Mouse (Mus musculus) neural tube, embryonic 12.5 days (tissue): ENCODE measurements around the gene Usp53. TPM values are rescaled to one million over a fixed set of nuclear protein-coding genes. Genes with fewer than 3 reads are reported as not detected.
A peak's percentile ranks its signal among the peaks of the same experiment; 100 is the strongest.
"Not testable (repeated sequence)": the region's sequence is repeated elsewhere in the genome, so short reads cannot be mapped to it uniquely, and the experiment has no call there.

Source experiments
- ATAC-seq: fragments of 200-750 bp; cut with Nextera tagmentation; 2 replicates; pipeline ENCODE4 v1.8.0; 2017; ENCODE audit warnings: low read depth, mild to moderate bottlenecking, moderate TSS enrichment, moderate library complexity; ENCODE audit not compliant: low FRiP score
- H3K27ac ChIP-seq: fragments of 300-500 bp; sonication (generic); 2 replicates; pipeline ENCODE4 v1.5.1; 2016
- H3K27me3 ChIP-seq: fragments of 300-500 bp; sonication (generic); replicated peaks from 2 replicates; pipeline ENCODE4 v1.6.1; 2016; ENCODE audit warnings: mild to moderate bottlenecking
- H3K36me3 ChIP-seq: fragments of 300-500 bp; sonication (generic); 2 replicates; pipeline ENCODE4 v1.6.1; 2016; ENCODE audit warnings: mild to moderate bottlenecking
- H3K4me1 ChIP-seq: fragments of 300-500 bp; sonication (generic); 2 replicates; pipeline ENCODE4 v1.6.1; 2016
- H3K4me2 ChIP-seq: fragments of 300-500 bp; sonication (generic); replicated peaks from 2 replicates; pipeline ENCODE4 v1.6.1; 2016; ENCODE audit warnings: mild to moderate bottlenecking
- H3K4me3 ChIP-seq: fragments of 300-500 bp; sonication (generic); 2 replicates; pipeline ENCODE4 v1.5.1; 2016
- H3K9ac ChIP-seq: fragments of 300-500 bp; sonication (generic); 2 replicates; pipeline ENCODE4 v1.6.1; 2016; ENCODE audit warnings: mild to moderate bottlenecking
- H3K9me3 ChIP-seq: fragments of 300-500 bp; sonication (generic); 2 replicates; pipeline ENCODE4 v1.6.1; 2016; ENCODE audit warnings: mild to moderate bottlenecking
- WGBS: fragments of 180-500 bp; shearing (Covaris S2); methylation state at CpG from one replicate; pipeline ENCODE4 v1.1.7; 2016; 5-methylcytosine and 5-hydroxymethylcytosine counted together
- polyA plus RNA-seq: library from polyadenylated mRNA; unstranded; fragments of >200 nt; fragmentation: Nextera tagmentation; extraction: Ambion mirVana; gene quantifications from 2 replicates; pipeline ENCODE4 v1.2.1, GENCODE M21; 2016

The Usp53 gene
- polyA plus RNA-seq, 1 experiment from 2014 or later = 5.7 TPM

GRCm38 (mm10) chr3:122937176-122937575 is 47.1 kb downstream of the Usp53 start:
- not testable (repeated sequence) for H3K27me3 ChIP-seq, ATAC-seq, H3K4me3 ChIP-seq, H3K9ac ChIP-seq, H3K4me2 ChIP-seq, H3K36me3 ChIP-seq, H3K27ac ChIP-seq, H3K9me3 ChIP-seq, H3K4me1 ChIP-seq
- WGBS = 84% methylated on average over 13 of the region's 13 CpGs

DNA sequence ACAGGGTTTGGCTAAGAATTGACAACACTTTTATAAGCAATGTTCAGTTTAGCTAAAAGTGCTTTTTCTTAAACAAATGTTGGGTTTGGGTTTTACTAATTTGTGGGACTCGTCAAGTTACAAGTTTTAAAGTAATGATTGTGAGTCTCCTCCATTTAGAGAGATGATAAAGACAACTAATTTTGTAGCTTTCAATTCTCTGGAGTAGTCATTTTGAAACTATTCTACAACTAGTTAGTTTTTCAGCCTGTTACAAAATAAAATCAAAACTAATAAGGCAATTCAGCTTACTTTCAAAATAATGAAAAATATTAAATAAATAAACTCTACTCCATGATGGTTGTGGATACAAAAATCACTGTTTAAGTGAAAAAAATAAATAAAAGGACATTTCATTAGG is 51.8 kb downstream of the Usp53 start:
- 91% methylated on average over 1 of the region's 1 CpGs for WGBS
- Histone ChIP-seq H3K36me3 (no peaks in the 10 kb centered on the region), H3K4me1 (no peaks in the 10 kb centered on the region), H3K27ac (no peak overlapping the region), H3K9me3 (no peaks in the 10 kb centered on the region), H3K4me3 (no peak overlapping the region), H3K27me3 (no peaks in the 10 kb centered on the region), H3K9ac (no peak overlapping the region), H3K4me2 (no peak overlapping the region)
- ATAC-seq = no peak

DNA sequence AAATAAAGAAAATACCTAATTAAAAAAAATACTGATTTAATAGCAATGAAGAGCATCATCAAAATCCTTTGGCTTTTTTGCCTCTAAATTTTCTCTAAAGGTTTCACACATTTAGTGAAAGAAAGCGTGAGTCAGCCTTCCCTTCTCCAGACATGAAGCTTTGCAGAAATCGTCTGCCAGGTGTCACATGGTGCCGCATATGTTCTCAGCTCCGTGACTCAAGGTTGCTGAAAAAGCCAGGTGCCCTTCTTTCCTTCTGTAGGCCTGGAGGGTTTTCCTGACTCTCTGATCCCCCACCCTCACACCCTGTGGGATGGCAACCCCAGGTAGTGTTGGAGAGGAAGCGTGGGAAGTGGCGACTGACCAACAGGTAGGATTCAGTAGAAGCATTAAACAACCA is 54.6 kb downstream of the Usp53 start:
- no peak overlapping the region for H3K9ac ChIP-seq
- no peak overlapping the region for H3K4me2 ChIP-seq
- no peak for ATAC-seq
- H3K9me3 ChIP-seq = no peaks in the 10 kb centered on the region
- no peak overlapping the region for H3K27ac ChIP-seq
- H3K27me3 ChIP-seq = no peaks in the 10 kb centered on the region
- WGBS = 93% methylated on average over 6 of the region's 6 CpGs
- 0 out of 2 replicates have a peak, but pooled peaks cover 5% of the 10 kb centered on the region for H3K4me1 ChIP-seq
- H3K36me3 ChIP-seq = peaks cover 4% of the 10 kb centered on the region; the same call in 1 of the 2 replicates
- H3K4me3 ChIP-seq = no peak overlapping the region

DNA sequence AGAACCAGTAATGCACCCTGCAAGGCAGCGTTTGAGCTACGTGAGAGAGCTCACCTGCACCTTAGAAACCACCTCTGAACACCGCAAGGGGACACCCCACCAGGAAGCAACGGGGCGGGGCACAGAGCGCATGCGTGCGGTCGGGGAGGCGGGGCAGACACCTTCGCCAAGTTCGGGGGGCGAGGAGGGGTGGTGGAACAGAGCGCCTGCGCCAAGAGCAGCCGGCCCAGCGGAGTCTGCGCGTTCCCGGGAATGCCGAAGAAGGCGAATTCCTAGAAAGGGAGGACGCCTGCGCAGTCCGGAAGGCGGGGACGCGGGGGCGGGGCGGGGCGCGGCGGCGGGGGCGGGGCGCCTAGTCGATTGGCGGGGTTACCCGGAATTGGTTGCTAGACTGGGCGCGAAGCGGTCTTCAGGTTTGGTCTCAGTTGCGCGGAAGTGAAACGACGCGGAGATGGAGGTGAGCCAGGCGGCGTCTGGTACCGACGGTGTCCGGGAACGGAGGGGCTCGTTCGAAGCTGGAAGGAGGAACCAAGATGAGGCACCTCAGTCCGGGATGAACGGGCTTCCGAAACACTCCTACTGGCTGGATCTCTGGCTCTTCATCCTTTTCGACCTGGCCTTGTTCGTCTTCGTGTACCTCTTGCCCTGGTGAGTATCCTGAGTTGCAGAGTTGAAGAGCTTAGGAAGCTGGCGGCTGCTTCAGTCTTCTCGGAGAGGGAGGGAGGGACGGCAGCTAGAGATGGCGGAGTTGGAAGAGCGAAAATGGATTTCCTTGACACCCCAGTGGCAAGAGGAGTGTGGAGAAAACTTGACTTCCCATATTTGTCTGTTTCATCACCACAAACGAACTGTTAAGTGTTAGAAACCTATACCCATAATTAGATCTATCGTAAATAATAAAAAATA is 60.0 kb downstream of the Usp53 start, which contains the start of gene 1810037I17Rik:
1810037I17Rik (plus strand) TSS at position 195 of the 906 bp plus-strand sequence.
- peaks cover 4% of the 10 kb centered on the region; the same call in 1 of the 2 replicates for H3K36me3 ChIP-seq
- peak within 1 kb of the TSS; percentile 54 for H3K4me2 ChIP-seq
- no peaks in the 10 kb centered on the region for H3K9me3 ChIP-seq
- H3K9ac ChIP-seq = peak within 1 kb of the TSS; percentile 56
- H3K27me3 ChIP-seq = no peaks in the 10 kb centered on the region
- ATAC-seq = peak; percentile 99
- 0 out of 2 replicates have a peak, but pooled peaks cover 5% of the 10 kb centered on the region for H3K4me1 ChIP-seq
- 0 out of 2 replicates have a peak within 1 kb of the TSS, but pooled peaks have one; percentile 10 for H3K27ac ChIP-seq
- WGBS = under 1% methylated on average over 68 of the region's 68 CpGs
- H3K4me3 ChIP-seq = peak within 1 kb of the TSS; percentile 54

GRCm38 (mm10) chr3:122923147-122923546 is 61.2 kb downstream of the Usp53 start:
- Histone ChIP-seq H3K27me3 (no peaks in the 10 kb centered on the region), H3K4me2 (peak overlapping the region; percentile 54), H3K9ac (no peak overlapping the region), H3K27ac (no peak overlapping the region), H3K36me3 (peaks cover 4% of the 10 kb centered on the region; the same call in 1 of the 2 replicates), H3K4me3 (no peak overlapping the region), H3K9me3 (no peaks in the 10 kb centered on the region), H3K4me1 (0 out of 2 replicates have a peak, but pooled peaks cover 5% of the 10 kb centered on the region)
- WGBS = 77% methylated on average over 7 of the region's 7 CpGs
- no peak for ATAC-seq

DNA sequence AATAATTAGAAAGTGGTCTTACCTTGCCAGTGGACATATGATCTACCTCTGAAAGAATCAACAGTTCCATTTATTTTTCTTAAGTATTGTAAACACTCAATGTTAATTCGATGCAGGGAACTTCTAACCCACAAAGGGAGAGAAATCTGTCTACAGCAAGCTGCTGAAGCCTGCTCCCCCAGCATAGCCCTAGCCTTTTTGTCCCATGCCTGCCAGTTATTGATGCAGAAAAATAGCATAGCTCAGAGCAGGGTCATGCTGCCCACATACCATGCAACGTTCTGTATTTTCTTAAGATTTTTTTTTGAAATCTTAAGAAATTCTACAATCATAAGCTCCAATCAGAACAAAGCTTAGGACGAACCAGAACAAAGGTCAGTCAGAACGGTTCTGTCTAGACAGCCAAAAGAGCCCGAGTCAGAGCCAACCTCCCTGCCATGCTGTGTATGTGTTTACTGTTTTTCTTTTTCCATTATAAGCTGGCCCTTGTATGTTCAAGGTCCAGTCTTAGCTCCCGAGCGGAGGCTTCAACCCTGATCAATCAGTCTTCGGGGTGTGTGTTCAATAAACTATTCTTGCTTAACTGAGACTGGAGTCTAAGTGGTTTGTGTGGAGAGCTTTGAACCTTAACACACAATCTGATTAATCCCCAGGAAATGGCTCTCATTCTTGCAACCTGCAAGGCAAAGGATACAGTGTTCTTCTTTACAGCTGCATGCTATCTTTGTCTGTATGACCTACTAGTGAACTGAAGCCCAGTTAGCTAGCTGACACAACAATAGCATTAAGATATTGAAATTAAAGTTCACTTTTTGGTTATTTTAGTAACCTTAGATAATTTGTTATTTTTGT is 62.4 kb downstream of the Usp53 start:
- Histone ChIP-seq H3K4me1 (0 out of 2 replicates have a peak, but pooled peaks cover 5% of the 10 kb centered on the region), H3K36me3 (no peaks in the 10 kb centered on the region), H3K27me3 (no peaks in the 10 kb centered on the region), H3K4me3 (no peak overlapping the region), H3K9me3 (no peaks in the 10 kb centered on the region), H3K9ac (no peak overlapping the region), H3K27ac (no peak overlapping the region), H3K4me2 (no peak overlapping the region)
- whole genome bisulfite sequencing = 91% methylated on average over 8 of the region's 8 CpGs
- no peak for ATAC-seq

DNA sequence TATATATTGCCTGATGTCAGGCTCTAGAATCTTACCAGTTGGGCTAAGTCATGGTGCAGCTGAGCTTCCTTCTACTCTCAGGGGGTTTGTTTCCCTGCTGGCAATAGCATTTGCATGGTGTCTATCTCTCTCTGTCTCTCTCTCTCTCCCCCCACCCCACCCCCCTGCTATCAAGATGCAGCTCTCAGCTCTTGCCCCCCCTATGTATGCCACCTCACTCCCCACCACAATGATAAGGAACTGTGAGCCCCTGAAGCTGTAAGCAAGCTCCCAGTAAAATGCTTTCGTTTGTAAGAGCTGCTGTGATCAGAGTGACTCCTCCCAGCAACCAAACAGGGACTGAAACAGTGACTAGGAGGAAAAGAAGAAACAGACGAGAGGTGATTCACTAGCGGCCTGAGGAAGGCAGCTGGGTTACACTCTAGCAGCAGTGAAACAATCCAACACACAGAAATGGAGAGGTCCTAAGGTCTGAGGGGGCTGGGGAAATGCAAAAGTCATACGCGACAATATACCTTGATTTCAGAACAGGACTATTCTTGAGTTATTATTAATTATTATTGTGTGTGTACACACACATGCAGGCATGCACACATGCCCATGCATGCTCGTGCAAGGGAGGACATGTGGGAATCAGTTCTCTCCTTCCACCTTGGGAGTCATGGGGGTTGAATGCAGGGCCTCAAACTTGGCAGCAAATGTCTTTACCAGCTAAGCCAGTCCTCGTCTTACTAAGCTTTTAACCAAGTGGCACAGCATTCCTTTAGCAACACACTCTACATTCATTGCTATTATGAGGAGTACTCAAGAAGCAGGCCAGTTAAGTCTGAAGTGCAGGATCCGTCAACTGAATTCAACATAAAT is 63.5 kb downstream of the Usp53 start:
- 69% methylated on average over 8 of the region's 8 CpGs for WGBS
- no peaks in the 10 kb centered on the region for H3K4me1 ChIP-seq

DNA sequence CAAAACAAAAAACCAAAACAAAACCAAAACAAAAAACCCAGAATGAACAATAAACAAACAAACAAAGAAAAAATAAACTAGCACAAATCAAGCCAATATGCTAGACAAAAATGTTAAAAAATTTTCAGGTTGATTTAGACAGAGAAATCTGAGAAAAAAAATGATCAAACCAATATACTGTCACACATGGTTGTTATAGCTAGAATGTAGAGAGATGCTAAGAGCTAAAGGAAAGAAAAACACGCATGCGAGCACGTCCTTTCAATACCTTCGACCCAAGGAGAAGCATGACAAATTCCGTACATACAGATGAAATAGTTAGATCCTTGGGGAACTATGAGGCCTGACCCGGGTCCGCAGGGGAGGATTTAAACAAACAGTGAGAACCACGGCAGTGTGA is 65.0 kb downstream of the Usp53 start, which contains the start of gene Gm10959:
Gm10959 (minus strand) TSS at position 101 of the 400 bp plus-strand sequence.
- Histone ChIP-seq H3K4me3 (no peak within 1 kb of the TSS), H3K9me3 (no peaks in the 10 kb centered on the region), H3K36me3 (no peaks in the 10 kb centered on the region), H3K27me3 (no peaks in the 10 kb centered on the region), H3K27ac (no peak within 1 kb of the TSS), H3K4me2 (no peak within 1 kb of the TSS), H3K4me1 (no peaks in the 10 kb centered on the region), H3K9ac (no peak within 1 kb of the TSS)
- no peak for ATAC-seq
- WGBS = 77% methylated on average over 8 of the region's 8 CpGs

More for the DNA sequence above, 63.5 kb downstream of the Usp53 start:
- Histone ChIP-seq H3K27me3 (no peaks in the 10 kb centered on the region), H3K9me3 (no peaks in the 10 kb centered on the region), H3K9ac (no peak overlapping the region), H3K36me3 (no peaks in the 10 kb centered on the region), H3K4me2 (no peak overlapping the region), H3K4me3 (no peak overlapping the region), H3K27ac (no peak overlapping the region)
- ATAC-seq = no peak

DNA sequence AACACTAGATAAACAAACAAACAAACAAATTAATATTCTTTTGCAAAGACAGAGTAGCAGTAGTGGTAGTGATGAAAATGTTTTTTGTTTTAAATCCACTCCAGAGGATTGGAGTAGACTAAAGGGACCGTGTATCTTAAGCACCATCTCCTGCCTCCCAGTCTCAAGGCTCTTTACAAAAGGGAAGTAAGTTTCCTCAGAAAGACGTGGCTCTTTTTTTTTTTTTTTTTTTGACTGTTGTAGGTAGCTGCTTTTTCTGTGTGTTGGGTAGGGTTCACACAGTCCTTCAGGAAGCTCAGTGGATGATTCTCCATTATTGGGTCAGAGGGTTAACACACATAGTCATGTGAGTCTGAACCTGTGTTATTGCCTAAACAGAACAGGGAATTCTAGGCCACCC is 65.6 kb downstream of the Usp53 start:
- ATAC-seq = no peak
- Histone ChIP-seq H3K9ac (no peak overlapping the region), H3K27ac (no peak overlapping the region), H3K9me3 (no peaks in the 10 kb centered on the region), H3K4me2 (no peak overlapping the region), H3K4me3 (no peak overlapping the region), H3K4me1 (no peaks in the 10 kb centered on the region), H3K36me3 (no peaks in the 10 kb centered on the region), H3K27me3 (no peaks in the 10 kb centered on the region)
- 71% methylated on average over 2 of the region's 2 CpGs for WGBS

DNA sequence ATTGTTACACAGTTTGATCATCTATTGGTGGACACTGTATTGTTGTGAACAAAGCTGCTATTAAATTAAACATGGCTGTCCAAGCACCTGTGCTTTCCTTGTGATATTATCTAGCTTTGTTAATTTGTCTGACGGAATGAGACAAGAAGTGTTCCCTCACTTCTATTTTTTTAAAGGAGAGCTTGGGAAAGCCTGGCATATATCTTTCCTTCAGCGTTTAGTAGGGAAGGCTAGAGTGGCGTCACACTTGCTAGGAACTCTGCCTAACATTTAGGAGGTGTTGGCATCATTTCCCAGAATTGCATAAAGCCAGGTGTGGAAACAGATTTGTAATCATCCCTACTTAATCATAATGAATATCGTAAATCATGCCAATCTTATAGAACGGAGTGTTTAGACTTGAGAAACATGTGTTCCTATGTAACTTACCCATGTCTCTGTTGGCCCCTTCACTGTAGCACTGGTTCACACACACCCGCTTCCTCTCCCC is 68.1 kb downstream of the Usp53 start:
- no peaks in the 10 kb centered on the region for H3K36me3 ChIP-seq
- H3K9ac ChIP-seq = no peak overlapping the region
- H3K9me3 ChIP-seq = no peaks in the 10 kb centered on the region
- no peak overlapping the region for H3K4me2 ChIP-seq
- 88% methylated on average over 6 of the region's 6 CpGs for WGBS
- H3K27me3 ChIP-seq = no peaks in the 10 kb centered on the region
- no peak overlapping the region for H3K27ac ChIP-seq
- ATAC-seq = no peak
- no peaks in the 10 kb centered on the region for H3K4me1 ChIP-seq
- no peak overlapping the region for H3K4me3 ChIP-seq

DNA sequence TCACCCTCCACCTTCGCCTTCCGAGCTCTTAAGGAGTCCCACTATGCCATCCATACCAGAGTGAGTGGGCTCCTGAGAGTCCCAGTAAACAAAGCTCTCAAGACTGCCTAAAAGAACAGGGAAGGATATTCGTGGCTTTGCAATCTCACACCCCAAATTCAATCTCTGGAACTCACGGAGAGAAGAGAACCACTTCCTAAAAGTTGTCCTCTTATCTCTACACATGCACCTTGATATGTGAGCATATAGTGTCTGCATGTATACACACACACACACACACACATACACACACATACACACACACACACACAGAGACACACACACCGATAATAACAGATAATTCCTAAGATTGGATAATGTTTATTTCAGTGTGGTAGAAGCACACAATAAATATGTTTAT is 68.8 kb downstream of the Usp53 start:
- Histone ChIP-seq H3K9ac (no peak overlapping the region), H3K36me3 (no peaks in the 10 kb centered on the region), H3K9me3 (no peaks in the 10 kb centered on the region), H3K4me1 (no peaks in the 10 kb centered on the region), H3K4me3 (no peak overlapping the region), H3K4me2 (no peak overlapping the region), H3K27me3 (no peaks in the 10 kb centered on the region), H3K27ac (no peak overlapping the region)
- ATAC-seq = no peak
- 90% methylated on average over 5 of the region's 5 CpGs for WGBS
